Mouse (Mus musculus): ENCODE results near the gene Hrasls5. TPM values are rescaled to one million over a fixed set of nuclear protein-coding genes. Genes with fewer than 3 reads are reported as not detected.

Hrasls5 gene
- polyA plus RNA-seq (2015; fragmentation: Illumina TruSeq; extraction: RNeasy Lipid Tissue Mini Kit (QIAGEN cat#74804); ENCODE audit: insufficient read depth, low read depth, low replicate concordance), result not detected

DNA sequence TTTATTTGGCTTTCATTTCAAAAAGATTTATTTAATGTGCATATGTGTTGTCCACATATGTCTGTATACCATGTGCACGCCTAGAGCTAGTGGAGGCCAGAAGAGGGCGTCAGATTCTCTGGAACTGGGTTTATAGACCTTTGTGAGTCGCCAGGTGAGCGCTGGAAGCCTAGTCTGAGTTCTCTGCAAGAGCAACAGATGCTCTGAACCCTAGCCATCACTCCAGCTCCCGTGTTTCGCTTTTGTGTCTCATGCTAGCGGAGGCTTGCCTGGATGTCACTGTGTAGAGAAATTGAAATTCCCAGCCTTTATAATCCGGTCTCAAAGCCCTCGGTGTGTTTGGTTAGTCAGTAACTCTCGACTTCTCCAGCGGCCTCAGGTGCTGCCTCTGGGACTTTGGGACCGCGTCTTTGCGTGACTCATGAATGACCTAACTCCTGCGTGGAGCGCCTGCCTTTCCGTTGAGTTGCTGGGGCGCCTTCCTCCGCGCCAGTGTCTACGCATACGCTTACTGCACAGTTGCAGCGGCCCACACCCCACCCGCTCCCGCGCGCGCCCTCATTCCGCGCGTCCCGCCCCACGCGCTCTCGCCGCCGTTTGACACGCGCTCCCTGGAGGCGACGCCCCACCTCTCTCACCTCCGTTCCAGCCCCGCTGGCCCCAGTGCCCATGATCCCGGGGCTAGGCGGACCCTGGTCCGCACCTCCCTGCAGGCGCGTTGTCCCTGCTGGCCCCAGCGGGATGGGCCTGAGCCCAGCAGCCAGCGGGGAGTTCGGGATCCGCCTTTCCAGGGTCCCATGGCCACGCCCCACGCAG lies at the start of gene Hrasls5:
Gene Hrasls5, plus strand, starts transcription at position 600 of the 816 bp plus-strand sequence.

DNA sequence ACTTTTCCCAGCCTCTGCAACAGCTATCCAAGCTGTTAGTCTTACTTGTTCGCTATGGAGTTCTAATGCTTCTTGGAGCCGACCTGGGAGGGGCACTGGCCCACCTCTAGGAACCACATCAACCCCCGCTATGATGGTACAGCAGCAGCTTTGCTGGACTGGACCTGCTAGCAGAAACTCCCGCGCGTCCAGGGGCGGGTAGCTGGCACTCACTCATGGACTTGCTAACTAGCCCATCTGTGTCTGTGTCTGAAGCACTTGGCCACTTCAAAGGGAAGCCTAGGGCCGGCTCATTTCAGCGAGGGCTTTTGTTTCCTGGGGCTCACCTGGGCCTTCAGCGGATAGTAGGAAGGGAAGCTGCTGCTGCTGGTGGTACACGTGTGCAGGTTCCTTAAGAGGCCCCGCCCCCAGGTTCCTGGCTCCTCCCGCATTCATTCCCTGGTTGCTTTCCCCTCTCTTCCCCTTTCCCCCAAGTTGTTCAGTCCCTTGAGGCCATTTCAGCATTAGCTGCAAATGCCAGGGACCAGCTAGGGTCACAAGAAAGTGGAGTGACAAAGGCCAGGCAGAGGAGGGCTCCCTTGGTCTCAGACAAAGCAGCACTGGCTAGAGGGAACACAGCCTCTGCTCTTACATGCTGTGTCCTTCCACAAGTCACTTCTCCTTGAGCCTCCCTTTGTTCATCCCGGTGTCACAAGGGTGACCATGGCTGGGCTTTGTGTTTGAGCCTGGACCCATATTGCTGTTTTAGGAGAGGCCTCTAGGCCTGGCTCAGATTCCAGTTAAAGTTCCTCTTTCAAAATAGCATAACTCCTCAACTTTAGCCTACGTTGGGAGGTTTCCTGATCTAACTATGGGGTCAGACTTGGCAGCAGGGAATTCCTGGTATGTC lies 5.3 kb upstream of the Hrasls5 start, which contains the start of gene Lgals12:
Gene Lgals12, minus strand, starts transcription at position 393 of the 889 bp plus-strand sequence.

Other genes starting within 250 kb of the Hrasls5 start
- gene Spindoc, start 229.5 kb upstream of the Hrasls5 start, polyA plus RNA-seq (2015; fragmentation: Illumina TruSeq; extraction: RNeasy Lipid Tissue Mini Kit (QIAGEN cat#74804); ENCODE audit: insufficient read depth, low read depth, low replicate concordance), result 8.0 TPM
- 8.0 TPM for gene 2700081O15Rik, start 194.9 kb upstream of the Hrasls5 start, polyA plus RNA-seq (2015; fragmentation: Illumina TruSeq; extraction: RNeasy Lipid Tissue Mini Kit (QIAGEN cat#74804); ENCODE audit: insufficient read depth, low read depth, low replicate concordance)
- gene Rtn3, start 129.3 kb upstream of the Hrasls5 start, polyA plus RNA-seq (2015; fragmentation: Illumina TruSeq; extraction: RNeasy Lipid Tissue Mini Kit (QIAGEN cat#74804); ENCODE audit: insufficient read depth, low read depth, low replicate concordance), result 33.1 TPM
- 10.4 TPM for gene Atl3, start 118.5 kb upstream of the Hrasls5 start, polyA plus RNA-seq (2015; fragmentation: Illumina TruSeq; extraction: RNeasy Lipid Tissue Mini Kit (QIAGEN cat#74804); ENCODE audit: insufficient read depth, low read depth, low replicate concordance)
- gene Pla2g16, start 55.1 kb upstream of the Hrasls5 start, polyA plus RNA-seq (2015; fragmentation: Illumina TruSeq; extraction: RNeasy Lipid Tissue Mini Kit (QIAGEN cat#74804); ENCODE audit: insufficient read depth, low read depth, low replicate concordance), result 7.2 TPM
- gene Lgals12, start 5.3 kb upstream of the Hrasls5 start, polyA plus RNA-seq (2015; fragmentation: Illumina TruSeq; extraction: RNeasy Lipid Tissue Mini Kit (QIAGEN cat#74804); ENCODE audit: insufficient read depth, low read depth, low replicate concordance), result 6.9 TPM
- not detected for gene Slc22a19, start 98.8 kb downstream of the Hrasls5 start, polyA plus RNA-seq (2015; fragmentation: Illumina TruSeq; extraction: RNeasy Lipid Tissue Mini Kit (QIAGEN cat#74804); ENCODE audit: insufficient read depth, low read depth, low replicate concordance)
- gene Slc22a26, start 190.1 kb downstream of the Hrasls5 start, polyA plus RNA-seq (2015; fragmentation: Illumina TruSeq; extraction: RNeasy Lipid Tissue Mini Kit (QIAGEN cat#74804); ENCODE audit: insufficient read depth, low read depth, low replicate concordance), result not detected